Mouse (Mus musculus): ENCODE measurements around the gene Vmn1r173.

DNA sequence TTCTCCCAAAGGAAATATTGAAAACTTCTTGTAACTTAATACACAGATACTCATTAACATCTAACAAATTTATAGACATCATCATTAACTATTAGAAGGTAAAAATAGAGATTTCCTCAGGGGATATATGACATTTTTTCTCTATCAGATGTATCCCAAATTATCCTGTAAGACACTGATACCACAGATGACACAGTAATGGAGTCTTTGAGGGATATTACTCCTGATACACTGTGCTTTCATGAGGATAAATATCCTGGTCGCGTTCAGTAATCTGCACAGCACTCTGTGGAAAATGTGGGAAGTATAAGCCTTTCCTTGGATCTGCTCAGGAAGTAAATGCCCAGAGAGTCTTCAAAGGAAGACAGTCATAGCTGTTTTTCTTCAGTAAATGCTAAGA lies 42.5 kb upstream of the Vmn1r173 start, which contains the start of gene Vmn1r172:
- TF ChIP-seq POLR2A (IDR thresholded peaks at IDR 0.05; ENCODE audit: borderline replicate concordance, low read depth, low read length) (no peak), CTCF (IDR thresholded peaks at IDR 0.05; ENCODE audit: low read depth, low read length) (no peak)

Measured in bone marrow macrophage, adult 2 months (primary cell).